Mouse (Mus musculus) megakaryocyte, embryonic 14.5 days (primary cell): ENCODE data around the gene Nhlrc1. TPM values are rescaled to one million over a fixed set of nuclear protein-coding genes. Genes with fewer than 3 reads are reported as not detected.

Experiments
- H3K27me3 ChIP-seq: replicated peaks from 2 replicates; pipeline ENCODE3; 2012; ENCODE audit warnings: inconsistent platforms
- H3K36me3 ChIP-seq: replicated peaks from 2 replicates; pipeline ENCODE3; 2012; ENCODE audit warnings: low read length, inconsistent platforms, mixed read lengths
- H3K4me1 ChIP-seq: 2 replicates; pipeline ENCODE4 v1.6.1; 2012; ENCODE audit warnings: inconsistent platforms
- H3K4me3 ChIP-seq: replicated peaks from 2 replicates; pipeline ENCODE3; 2012; ENCODE audit warnings: moderate library complexity, mild to moderate bottlenecking, inconsistent platforms
- H3K9me3 ChIP-seq: 2 replicates; pipeline ENCODE4 v1.6.1; 2012; ENCODE audit warnings: inconsistent platforms
- FLI1 ChIP-seq: IDR thresholded peaks from 2 replicates; pipeline ENCODE4 v1.6.1; 2012; ENCODE audit warnings: low read length, inconsistent platforms, mixed read lengths
- GATA1 ChIP-seq: IDR thresholded peaks from 3 replicates; pipeline ENCODE4 v1.6.1; 2012; ENCODE audit warnings: mixed read lengths, low read length, inconsistent platforms, borderline replicate concordance
- polyA plus RNA-seq: library from polyadenylated mRNA; stranded (reverse); fragments of >175 nt; gene quantifications from 2 replicates; pipeline ENCODE4 v1.2.3, GENCODE M21; 2012; ENCODE audit warnings: low replicate concordance; ENCODE audit not compliant: insufficient read depth

Gene Nhlrc1
- polyA plus RNA-seq, 1 experiment: 0.87 TPM

DNA sequence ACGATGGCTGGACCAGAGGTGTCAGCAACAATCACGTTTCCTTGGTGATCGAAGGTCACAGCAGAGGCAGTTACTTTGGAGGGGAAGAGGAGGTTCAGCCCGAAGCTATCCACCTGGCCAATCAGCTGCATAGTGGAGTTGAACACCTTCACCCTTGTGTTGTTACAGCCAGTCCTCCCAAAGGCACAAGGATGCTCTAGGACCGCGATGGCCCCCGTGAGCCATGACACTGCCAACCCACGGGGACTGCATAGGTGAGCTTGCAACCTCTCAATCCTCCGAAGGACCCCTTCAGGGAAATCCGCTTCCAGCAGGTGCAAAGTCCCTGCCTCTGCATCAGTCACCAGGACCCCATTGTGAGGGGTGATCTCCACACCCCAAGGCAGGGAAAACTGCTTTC is 910 bp downstream of the Nhlrc1 start:
- Histone ChIP-seq H3K4me1 (peaks cover 26% of the 10 kb centered on the region), H3K9me3 (peaks cover 27% of the 10 kb centered on the region), H3K36me3 (no peaks in the 10 kb centered on the region), H3K27me3 (peaks cover 14% of the 10 kb centered on the region), H3K4me3 (peak overlapping the region; percentile 93)
- TF ChIP-seq FLI1 (no peak), GATA1 (no peak)

DNA sequence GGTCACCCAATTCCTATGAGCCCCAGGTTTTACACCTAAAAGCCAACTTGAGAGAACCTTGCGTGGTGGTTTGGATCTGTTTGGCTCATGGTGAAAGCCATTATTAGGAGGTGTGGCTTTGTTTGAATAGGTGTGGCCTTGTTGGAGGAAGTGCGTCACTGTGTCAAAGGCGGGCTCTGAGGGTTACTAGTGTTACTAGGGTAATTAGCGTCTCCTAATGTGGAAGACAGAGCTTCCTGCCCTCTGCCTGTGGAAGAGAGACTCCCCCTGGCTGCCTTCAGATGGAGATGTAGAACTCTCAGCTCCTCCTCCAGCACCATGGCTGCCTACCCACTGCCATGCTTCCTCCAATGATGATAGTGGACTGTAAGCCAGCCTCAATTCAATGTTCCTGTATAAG is 13.1 kb downstream of the Nhlrc1 start:
- no peaks in the 10 kb centered on the region for H3K36me3 ChIP-seq
- peaks cover 11% of the 10 kb centered on the region for H3K4me1 ChIP-seq
- TF ChIP-seq GATA1 (no peak), FLI1 (no peak)
- H3K9me3 ChIP-seq: no peaks in the 10 kb centered on the region
- H3K27me3 ChIP-seq: peaks cover 12% of the 10 kb centered on the region
- H3K4me3 ChIP-seq: no peak overlapping the region

DNA sequence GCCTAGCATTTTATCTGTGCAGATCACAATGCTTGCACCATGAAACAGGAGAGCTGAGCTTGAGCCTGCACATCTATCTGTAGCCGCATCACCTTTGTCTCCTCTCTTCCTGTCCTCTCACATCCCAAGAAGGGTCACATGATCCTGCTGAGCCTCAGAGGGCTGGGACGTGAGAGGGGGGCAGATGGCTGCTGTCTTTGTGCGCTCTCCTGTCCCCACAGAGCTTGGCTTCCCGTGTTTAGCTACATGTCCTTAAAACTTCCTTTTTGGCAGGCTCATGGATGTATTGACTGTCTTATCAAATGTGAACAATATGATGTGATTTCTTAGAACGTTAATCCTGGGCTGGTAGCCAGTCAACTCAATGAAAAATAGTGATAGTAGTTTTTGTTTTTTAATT is 15.2 kb downstream of the Nhlrc1 start:
- Histone ChIP-seq H3K27me3 (peaks cover 8% of the 10 kb centered on the region), H3K9me3 (no peaks in the 10 kb centered on the region), H3K4me1 (peaks cover 11% of the 10 kb centered on the region), H3K36me3 (no peaks in the 10 kb centered on the region), H3K4me3 (no peak overlapping the region)
- no peak for TF ChIP-seq FLI1
- no peak for TF ChIP-seq GATA1

DNA sequence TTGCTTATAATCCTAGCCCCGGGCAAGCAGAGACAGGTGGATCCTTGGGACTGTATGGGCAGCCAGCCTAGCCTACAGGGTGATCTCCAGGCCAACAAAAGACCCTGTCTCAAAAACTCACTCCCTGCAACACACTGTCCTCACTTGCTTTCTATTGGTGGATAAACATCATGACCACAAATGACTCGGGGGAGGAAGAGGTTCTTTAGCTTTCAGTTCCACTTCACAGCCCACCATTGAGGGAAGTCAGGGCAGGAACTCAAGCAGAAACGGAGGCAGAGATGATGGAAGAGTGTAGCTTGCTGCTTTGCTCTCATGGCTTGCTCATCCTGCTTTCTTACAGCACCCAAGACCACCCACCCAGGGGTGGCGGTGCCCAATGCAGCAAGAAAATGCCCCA is 17.3 kb downstream of the Nhlrc1 start:
- Histone ChIP-seq H3K4me3 (no peak overlapping the region), H3K4me1 (peaks cover 11% of the 10 kb centered on the region), H3K27me3 (peaks cover 11% of the 10 kb centered on the region), H3K36me3 (no peaks in the 10 kb centered on the region), H3K9me3 (no peaks in the 10 kb centered on the region)
- TF ChIP-seq GATA1 (no peak), FLI1 (no peak)

DNA sequence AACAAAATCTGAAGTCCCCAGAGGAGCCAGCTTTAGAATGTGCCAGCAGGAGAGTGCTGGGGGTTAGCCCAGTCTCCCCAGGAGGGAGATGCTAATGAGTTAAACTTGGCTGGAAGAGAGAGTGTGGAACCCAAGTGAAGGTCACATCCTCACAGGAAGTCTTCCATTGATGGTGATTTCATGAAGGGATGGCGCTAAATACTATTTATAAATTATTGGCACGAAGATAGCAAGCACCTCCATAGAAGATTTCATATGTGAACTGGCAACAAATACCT is 21.4 kb downstream of the Nhlrc1 start:
- Histone ChIP-seq H3K36me3 (no peaks in the 10 kb centered on the region), H3K4me1 (peaks cover 10% of the 10 kb centered on the region), H3K9me3 (no peaks in the 10 kb centered on the region), H3K27me3 (peaks cover 10% of the 10 kb centered on the region), H3K4me3 (no peak overlapping the region)
- no peak for TF ChIP-seq GATA1
- no peak for TF ChIP-seq FLI1

DNA sequence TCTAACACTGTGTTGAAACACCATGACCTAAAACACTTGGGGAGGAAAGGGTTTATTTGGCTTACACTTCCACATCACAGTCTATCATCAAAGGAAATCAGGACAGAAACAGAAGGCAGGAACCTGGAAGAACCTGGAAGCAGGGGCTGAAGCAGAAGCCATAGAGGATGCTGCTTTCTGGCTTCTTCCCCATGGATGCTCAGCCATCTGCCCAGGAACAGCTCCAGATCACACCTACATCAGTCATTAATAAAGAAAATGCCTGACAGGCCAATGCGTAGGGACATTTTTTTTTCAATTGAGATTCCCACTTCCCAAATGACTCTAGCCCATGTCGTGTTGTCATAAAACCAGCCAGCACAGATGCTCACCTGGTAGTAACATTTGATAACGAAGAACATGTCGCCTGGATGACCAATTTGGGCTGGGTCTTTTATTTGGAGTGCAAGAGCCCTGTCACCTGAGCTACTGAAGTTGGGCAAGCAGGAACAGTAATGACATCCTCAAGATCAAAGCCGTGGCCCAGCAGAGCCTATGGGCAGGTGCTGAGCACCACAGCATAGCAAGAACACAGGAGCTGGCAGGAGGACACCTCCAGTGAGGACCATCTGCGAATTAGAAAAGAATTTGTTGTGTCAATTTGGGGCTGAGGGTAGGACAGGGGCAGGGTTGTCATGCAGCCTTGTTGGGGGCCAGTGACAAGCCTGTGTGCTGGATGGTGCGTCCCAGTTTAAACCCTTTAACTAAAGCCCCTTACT is 22.0 kb downstream of the Nhlrc1 start:
- no peak overlapping the region for H3K4me3 ChIP-seq
- no peak for TF ChIP-seq FLI1
- TF ChIP-seq GATA1: no peak
- H3K27me3 ChIP-seq: peaks cover 13% of the 10 kb centered on the region
- no peaks in the 10 kb centered on the region for H3K9me3 ChIP-seq
- H3K36me3 ChIP-seq: no peaks in the 10 kb centered on the region
- peaks cover 14% of the 10 kb centered on the region for H3K4me1 ChIP-seq

DNA sequence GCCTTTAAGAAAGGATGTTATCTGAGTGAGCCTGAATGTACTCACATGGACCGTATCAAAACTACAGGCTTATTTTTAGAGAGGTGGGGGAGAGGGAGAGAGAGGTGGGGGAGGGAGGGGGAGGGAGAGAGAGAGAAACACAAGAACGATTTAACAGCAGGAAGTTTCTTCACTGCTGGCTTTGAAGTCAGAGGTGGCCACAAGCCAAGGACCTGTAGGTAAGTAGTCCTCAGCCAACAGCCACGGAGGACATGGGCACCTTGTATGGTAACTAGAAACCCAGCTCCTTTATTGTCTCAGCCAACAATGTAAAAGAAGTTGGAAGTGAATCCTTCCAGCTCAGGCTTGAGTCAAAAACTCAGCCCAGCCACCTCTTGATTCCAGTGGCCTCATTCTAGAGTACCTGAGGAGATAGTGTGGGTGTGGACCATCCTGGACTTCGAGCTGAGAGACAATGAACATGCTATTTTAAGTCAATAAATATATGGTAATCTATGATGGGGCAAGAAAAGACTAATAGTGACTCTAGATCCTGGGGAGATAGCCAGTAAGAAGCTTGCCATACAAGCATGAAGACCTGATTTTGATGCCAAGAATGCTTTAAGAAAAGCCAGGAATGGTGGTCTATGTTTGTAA is 24.2 kb downstream of the Nhlrc1 start:
- Histone ChIP-seq H3K4me3 (no peak overlapping the region), H3K4me1 (peaks cover 8% of the 10 kb centered on the region; the same call in 1 of the 2 replicates), H3K9me3 (no peaks in the 10 kb centered on the region), H3K27me3 (peaks cover 13% of the 10 kb centered on the region), H3K36me3 (no peaks in the 10 kb centered on the region)
- TF ChIP-seq FLI1 (no peak), GATA1 (no peak)

DNA sequence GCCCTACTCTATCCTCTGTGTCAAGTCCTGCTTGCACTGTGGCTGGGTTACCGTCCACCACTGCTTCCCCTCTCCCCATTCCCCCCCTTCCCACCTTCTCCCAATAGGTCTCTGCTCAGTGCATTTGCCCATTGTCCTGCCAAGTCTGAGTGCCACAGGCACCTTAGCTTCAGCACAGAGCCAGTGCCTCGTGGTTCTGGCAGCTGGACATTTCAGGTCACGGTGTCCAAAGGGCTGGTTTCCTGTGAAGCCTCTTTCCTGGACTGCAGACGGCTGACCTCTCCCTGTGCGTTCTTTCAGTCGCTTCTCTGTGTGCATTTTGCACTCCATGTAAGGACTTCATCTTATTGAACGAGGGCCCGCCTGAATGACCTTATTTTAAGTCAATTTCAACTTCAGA is 26.7 kb downstream of the Nhlrc1 start:
- H3K36me3 ChIP-seq: no peaks in the 10 kb centered on the region
- H3K27me3 ChIP-seq: peaks cover 9% of the 10 kb centered on the region
- peak overlapping the region; percentile 4 for H3K4me3 ChIP-seq
- H3K4me1 ChIP-seq: peaks cover 15% of the 10 kb centered on the region
- no peaks in the 10 kb centered on the region for H3K9me3 ChIP-seq
- TF ChIP-seq FLI1 (no peak), GATA1 (no peak)

DNA sequence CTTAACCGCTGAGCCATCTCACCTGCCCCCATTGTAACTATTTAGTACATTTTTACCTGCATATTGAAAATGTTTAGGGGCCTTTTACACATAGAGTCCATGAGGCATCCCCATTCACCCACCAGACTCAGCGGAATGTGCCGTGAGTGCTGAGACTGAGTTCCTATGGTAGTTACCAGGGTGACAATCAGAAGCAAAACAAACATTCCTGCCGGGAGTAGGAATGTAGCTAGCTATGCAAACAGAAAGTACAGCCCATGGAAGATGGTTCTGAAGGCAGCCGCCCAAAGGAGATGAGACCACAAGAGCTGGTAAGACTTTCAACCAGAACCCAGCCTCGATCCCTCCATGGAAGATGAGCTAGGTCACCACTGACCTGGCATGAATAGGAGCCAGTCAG is 28.4 kb downstream of the Nhlrc1 start:
- H3K4me3 ChIP-seq: no peak overlapping the region
- H3K36me3 ChIP-seq: no peaks in the 10 kb centered on the region
- peaks cover 24% of the 10 kb centered on the region for H3K4me1 ChIP-seq
- no peaks in the 10 kb centered on the region for H3K9me3 ChIP-seq
- TF ChIP-seq GATA1 (no peak), FLI1 (no peak)
- peaks cover 8% of the 10 kb centered on the region for H3K27me3 ChIP-seq

DNA sequence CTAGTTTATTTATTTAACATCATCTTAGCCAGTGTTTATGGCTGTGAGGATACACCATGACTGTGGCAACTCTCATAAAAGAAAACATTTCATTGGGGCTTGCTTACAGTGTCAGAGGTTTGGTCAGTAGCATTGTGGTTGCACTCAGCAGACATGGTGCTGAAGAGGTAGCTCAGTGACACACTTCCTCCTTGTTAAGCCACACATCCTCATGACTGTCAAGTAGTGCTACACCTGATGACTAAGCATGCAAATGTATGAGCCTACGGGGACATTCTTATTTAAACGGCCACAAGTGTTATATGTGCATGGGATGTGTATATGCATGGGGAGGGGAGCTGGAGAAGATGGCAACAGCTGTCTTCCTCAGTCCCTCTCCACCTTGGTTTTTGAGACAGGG is 30.8 kb downstream of the Nhlrc1 start:
- no peaks in the 10 kb centered on the region for H3K36me3 ChIP-seq
- peak overlapping the region; percentile 4 for H3K4me3 ChIP-seq
- peaks cover 8% of the 10 kb centered on the region for H3K27me3 ChIP-seq
- no peaks in the 10 kb centered on the region for H3K9me3 ChIP-seq
- TF ChIP-seq GATA1: no peak
- no peak for TF ChIP-seq FLI1
- peaks cover 33% of the 10 kb centered on the region for H3K4me1 ChIP-seq
